Mouse (Mus musculus) forebrain, embryonic 12.5 days (tissue): ENCODE data around the gene Gm42906. TPM values are rescaled to one million over a fixed set of nuclear protein-coding genes. Genes with fewer than 3 reads are reported as not detected.

Source experiments
- ATAC-seq: fragments of 200-750 bp; cut with Nextera tagmentation; 2 replicates; pipeline ENCODE4 v1.8.0; 2017; ENCODE audit warnings: moderate TSS enrichment; ENCODE audit not compliant: low FRiP score
- H3K27ac ChIP-seq: fragments of 300-500 bp; sonication (generic); 2 replicates; pipeline ENCODE4 v1.5.1; 2016; ENCODE audit warnings: mild to moderate bottlenecking
- H3K27me3 ChIP-seq: fragments of 300-500 bp; sonication (generic); 2 replicates; pipeline ENCODE4 v1.6.1; 2016; ENCODE audit warnings: mild to moderate bottlenecking
- H3K36me3 ChIP-seq: fragments of 300-500 bp; sonication (generic); replicated peaks from 2 replicates; pipeline ENCODE4 v1.6.1; 2016; ENCODE audit warnings: mild to moderate bottlenecking
- H3K4me1 ChIP-seq: fragments of 300-500 bp; sonication (generic); 2 replicates; pipeline ENCODE4 v1.6.1; 2016
- H3K4me2 ChIP-seq: fragments of 300-500 bp; sonication (generic); 2 replicates; pipeline ENCODE4 v1.6.1; 2016; ENCODE audit warnings: mild to moderate bottlenecking, moderate library complexity
- H3K4me3 ChIP-seq: fragments of 300-500 bp; sonication (generic); replicated peaks from 2 replicates; pipeline ENCODE4 v1.5.1; 2016; ENCODE audit warnings: mild to moderate bottlenecking
- H3K9ac ChIP-seq: fragments of 300-500 bp; sonication (generic); 2 replicates; pipeline ENCODE4 v1.6.1; 2016; ENCODE audit warnings: mild to moderate bottlenecking
- H3K9me3 ChIP-seq: fragments of 300-500 bp; sonication (generic); 2 replicates; pipeline ENCODE4 v1.6.1; 2016
- WGBS: fragments of 180-500 bp; shearing (Covaris S2); methylation state at CpG from one replicate; pipeline ENCODE4 v1.1.7; 2016; 5-methylcytosine and 5-hydroxymethylcytosine counted together
- polyA plus RNA-seq: library from polyadenylated mRNA; unstranded; fragments of >200 nt; fragmentation: Nextera tagmentation; extraction: Ambion mirVana; gene quantifications from 2 replicates; pipeline ENCODE4 v1.2.1, GENCODE M21; 2016

Gene Gm42906
- polyA plus RNA-seq, 1 experiment from 2014 or later = not detected

DNA sequence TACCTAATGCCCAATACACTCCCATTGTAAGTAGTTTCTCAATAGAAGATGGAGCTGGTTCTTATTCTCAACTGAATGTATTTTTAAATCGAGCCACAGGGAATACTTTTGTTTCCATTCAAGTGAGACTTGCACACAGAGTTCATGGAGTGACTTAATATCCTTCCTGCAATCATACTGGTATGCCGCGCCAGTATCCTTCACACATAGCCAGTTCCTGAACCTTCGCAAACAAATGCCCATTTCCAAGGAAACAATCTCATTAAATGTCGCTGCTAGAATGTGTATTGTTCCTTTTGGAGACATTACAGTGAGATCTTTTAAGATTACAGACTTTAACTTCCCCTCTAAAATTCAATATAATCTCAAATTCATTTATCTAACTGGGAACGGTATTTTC, 239.3 kb downstream of the Gm42906 start:
- H3K9me3 ChIP-seq = no peaks in the 10 kb centered on the region
- H3K27me3 ChIP-seq = 0 out of 2 replicates have a peak, but pooled peaks cover 8% of the 10 kb centered on the region
- H3K27ac ChIP-seq = no peak overlapping the region
- no peak overlapping the region for H3K4me2 ChIP-seq
- no peaks in the 10 kb centered on the region for H3K36me3 ChIP-seq
- no peak overlapping the region for H3K4me3 ChIP-seq
- ATAC-seq = no peak
- 80% methylated on average over 6 of the region's 6 CpGs for WGBS
- H3K4me1 ChIP-seq = peaks cover 6% of the 10 kb centered on the region
- H3K9ac ChIP-seq = no peak overlapping the region

DNA sequence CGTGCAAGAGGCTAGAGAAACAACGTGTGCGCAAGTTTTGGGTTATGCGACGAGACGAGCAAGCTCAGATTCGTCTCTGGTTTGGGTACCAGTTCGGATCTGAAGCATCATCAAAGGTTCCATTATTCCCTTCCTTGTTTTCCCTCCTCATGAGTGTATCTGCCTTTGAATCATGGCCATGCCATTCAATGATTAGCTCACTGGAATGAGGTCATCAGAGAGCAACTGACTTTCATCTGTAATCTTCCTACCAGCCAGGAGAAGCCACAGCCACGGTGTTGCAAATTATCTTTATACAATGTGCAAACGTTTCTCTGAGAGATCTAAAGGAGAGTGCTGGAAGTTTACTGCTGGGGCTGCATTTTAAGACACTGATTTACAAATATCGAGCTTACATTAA, 240.6 kb downstream of the Gm42906 start:
- Histone ChIP-seq H3K9ac (no peak overlapping the region), H3K9me3 (no peaks in the 10 kb centered on the region), H3K4me3 (no peak overlapping the region), H3K4me2 (no peak overlapping the region), H3K36me3 (no peaks in the 10 kb centered on the region), H3K27ac (no peak overlapping the region), H3K27me3 (0 out of 2 replicates have a peak, but pooled peaks cover 8% of the 10 kb centered on the region), H3K4me1 (peaks cover 6% of the 10 kb centered on the region)
- ATAC-seq = no peak
- 76% methylated on average over 11 of the region's 11 CpGs for WGBS

DNA sequence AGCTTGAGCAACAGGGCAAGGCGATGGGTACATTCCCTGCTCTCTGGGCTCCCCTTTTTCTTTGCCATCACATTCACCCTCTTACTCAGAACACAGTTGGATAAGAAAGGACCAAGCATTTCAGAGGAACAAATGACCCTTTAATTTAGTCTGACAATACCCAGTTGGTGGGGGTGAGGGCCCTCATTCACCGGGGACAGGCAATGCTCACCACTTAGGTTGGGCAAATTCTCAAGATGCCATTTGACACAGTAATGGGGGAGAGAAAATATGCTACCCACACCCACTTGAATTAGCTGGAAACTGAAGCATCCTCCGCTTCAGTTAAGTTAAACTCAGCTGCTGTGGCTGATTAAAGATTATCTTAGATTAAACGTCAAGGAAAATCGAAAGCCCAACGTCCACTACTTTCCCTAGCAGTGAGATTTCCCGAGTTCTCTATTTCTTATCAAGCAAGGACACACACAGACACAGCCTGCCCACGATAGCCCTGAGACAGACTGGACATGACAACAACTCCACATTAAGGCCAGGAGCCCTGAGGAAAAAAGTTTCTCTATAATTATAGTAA, 242.6 kb downstream of the Gm42906 start:
- ATAC-seq = no peak
- Histone ChIP-seq H3K36me3 (no peaks in the 10 kb centered on the region), H3K4me2 (no peak overlapping the region), H3K27me3 (0 out of 2 replicates have a peak, but pooled peaks cover 8% of the 10 kb centered on the region), H3K4me3 (no peak overlapping the region), H3K9me3 (no peaks in the 10 kb centered on the region), H3K4me1 (peaks cover 6% of the 10 kb centered on the region), H3K9ac (no peak overlapping the region), H3K27ac (no peak overlapping the region)
- 79% methylated on average over 8 of the region's 8 CpGs for WGBS

DNA sequence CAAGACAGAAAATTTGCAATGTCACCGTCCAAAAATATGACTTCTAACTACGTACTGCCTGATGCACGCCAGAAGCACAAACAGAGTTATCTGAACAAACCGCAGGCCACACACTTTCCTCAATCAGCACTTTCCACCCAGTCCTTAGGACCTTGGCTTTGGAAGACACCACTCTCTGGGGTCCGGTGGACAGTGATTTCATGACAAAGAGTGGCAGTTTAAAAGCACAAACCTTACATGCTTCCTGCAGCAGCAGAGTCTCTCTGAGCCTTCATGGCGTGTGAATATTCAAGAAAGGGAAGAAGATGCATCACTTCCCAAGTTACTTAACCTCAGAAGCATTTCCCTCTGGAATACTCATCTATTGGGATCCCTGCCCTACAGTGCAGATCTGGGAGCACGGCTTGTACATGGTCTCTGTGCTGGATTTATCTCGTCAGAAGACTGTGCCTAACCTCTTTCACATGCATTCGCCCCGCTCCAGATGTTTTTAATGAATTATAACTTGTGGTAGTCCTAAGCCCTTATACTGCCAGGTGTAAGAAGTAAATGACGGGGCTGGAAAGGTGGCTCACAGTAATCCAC, 244.2 kb downstream of the Gm42906 start:
- Histone ChIP-seq H3K4me2 (no peak overlapping the region), H3K36me3 (no peaks in the 10 kb centered on the region)

DNA sequence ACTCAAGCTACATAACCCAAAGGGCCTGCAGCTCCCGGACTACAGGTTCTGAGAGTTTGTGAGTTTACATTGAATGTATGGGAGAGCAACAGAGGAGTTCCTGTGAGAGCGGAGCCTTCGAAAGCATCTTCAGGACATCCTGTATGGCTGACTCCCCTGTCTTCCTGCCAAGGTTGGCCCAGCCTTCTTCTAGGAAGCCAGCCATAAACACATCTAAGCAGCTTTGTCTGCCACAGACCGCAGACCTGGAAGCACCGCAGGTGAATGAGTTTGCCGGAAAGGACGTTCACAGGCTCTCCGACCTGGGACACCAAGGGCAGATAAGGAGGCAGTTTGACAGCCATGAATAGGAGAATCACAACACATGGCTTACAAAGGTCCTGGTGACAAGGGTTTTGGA, 246.7 kb downstream of the Gm42906 start:
- Histone ChIP-seq H3K36me3 (no peaks in the 10 kb centered on the region), H3K4me2 (no peak overlapping the region), H3K9me3 (no peaks in the 10 kb centered on the region), H3K4me1 (no peaks in the 10 kb centered on the region), H3K27ac (no peak overlapping the region), H3K27me3 (no peaks in the 10 kb centered on the region), H3K4me3 (no peak overlapping the region), H3K9ac (no peak overlapping the region)
- no peak for ATAC-seq
- 98% methylated on average over 8 of the region's 8 CpGs for WGBS

More for the DNA sequence above, 244.2 kb downstream of the Gm42906 start:
- Histone ChIP-seq H3K9ac (no peak overlapping the region), H3K4me1 (no peaks in the 10 kb centered on the region), H3K9me3 (no peaks in the 10 kb centered on the region), H3K27ac (no peak overlapping the region), H3K4me3 (no peak overlapping the region), H3K27me3 (no peaks in the 10 kb centered on the region)
- no peak for ATAC-seq
- 90% methylated on average over 11 of the region's 11 CpGs for WGBS

DNA sequence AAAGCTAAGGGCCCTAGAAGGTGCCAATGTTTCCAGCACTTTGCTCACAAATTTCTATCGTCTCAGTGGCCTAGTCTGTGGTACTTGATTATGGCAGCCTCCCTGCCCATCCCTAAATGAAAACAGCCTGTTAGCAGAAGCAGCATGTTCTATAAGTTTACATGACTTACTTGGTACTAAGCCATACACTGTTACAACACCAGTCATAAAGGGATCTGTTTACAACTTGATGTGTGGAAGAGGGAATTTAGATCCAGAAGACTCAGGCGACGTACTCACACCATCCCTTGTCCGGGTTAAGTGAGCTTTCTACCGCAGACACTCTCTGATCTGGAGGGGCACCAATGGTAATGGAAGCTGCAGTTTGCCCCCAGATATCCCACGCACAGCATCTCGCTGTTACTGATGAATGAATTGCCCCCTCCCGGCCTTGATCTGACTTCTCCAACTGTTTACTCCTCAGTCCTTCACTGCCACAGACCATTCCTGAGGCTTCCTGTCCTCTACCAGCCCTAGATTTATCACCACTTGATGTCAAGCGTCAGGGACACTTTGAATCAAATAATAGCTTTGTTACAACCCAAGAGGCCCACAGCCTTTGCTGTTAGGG, 247.7 kb downstream of the Gm42906 start:
- ATAC-seq = no peak
- Histone ChIP-seq H3K27me3 (no peaks in the 10 kb centered on the region), H3K36me3 (no peaks in the 10 kb centered on the region), H3K4me3 (no peak overlapping the region), H3K4me2 (no peak overlapping the region), H3K4me1 (no peaks in the 10 kb centered on the region), H3K9ac (no peak overlapping the region), H3K27ac (no peak overlapping the region), H3K9me3 (no peaks in the 10 kb centered on the region)
- 93% methylated on average over 9 of the region's 9 CpGs for WGBS

DNA sequence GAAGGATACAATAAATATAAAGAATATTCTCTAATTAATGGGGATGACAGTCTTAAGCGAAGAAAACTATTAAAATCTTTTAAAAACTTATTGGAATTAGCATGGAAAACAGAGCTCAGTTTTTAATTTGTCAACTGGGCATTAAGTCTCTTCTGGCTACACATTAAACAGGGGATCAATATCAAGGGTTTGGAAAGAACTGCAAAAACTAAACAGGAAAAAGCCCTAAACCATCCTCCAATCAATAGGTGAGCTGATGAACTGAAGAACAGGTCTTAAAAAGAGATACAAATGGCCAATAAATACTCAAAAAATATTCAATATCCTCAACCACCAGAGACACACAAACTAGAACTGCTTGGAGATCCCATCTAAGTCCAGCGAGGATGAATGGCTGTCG, 250.8 kb downstream of the Gm42906 start:
- H3K27me3 ChIP-seq = no peaks in the 10 kb centered on the region
- no peak for ATAC-seq

DNA sequence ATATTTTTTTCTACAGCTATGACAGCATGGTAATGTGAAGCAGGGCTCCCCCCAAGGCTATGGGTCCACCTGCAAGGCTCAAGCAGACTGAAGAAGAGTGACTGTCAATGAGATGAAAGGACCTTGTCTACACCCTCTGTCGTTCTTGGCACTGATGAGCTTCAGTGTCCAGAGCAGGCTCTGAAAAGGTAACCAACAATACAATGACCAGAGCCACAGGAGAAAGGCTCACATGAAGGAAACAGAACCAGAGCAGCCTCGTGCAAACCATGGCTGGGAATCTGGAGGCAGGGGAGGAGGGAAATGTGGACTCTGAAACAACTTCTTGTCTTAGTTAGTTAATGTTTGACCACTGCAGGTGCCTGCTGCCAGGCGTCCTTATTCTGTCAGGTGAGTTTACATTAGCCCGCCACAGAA, 252.1 kb downstream of the Gm42906 start:
- Histone ChIP-seq H3K9ac (no peak overlapping the region), H3K27ac (no peak overlapping the region), H3K9me3 (no peaks in the 10 kb centered on the region), H3K4me3 (no peak overlapping the region), H3K4me2 (no peak overlapping the region), H3K4me1 (no peaks in the 10 kb centered on the region), H3K36me3 (no peaks in the 10 kb centered on the region), H3K27me3 (no peaks in the 10 kb centered on the region)
- 69% methylated on average over 4 of the region's 4 CpGs for WGBS
- ATAC-seq = no peak

More for the DNA sequence above, 250.8 kb downstream of the Gm42906 start:
- 92% methylated on average over 3 of the region's 3 CpGs for WGBS
- Histone ChIP-seq H3K9me3 (no peaks in the 10 kb centered on the region), H3K4me2 (no peak overlapping the region), H3K4me3 (no peak overlapping the region), H3K4me1 (no peaks in the 10 kb centered on the region), H3K27ac (no peak overlapping the region), H3K36me3 (no peaks in the 10 kb centered on the region), H3K9ac (no peak overlapping the region)

DNA sequence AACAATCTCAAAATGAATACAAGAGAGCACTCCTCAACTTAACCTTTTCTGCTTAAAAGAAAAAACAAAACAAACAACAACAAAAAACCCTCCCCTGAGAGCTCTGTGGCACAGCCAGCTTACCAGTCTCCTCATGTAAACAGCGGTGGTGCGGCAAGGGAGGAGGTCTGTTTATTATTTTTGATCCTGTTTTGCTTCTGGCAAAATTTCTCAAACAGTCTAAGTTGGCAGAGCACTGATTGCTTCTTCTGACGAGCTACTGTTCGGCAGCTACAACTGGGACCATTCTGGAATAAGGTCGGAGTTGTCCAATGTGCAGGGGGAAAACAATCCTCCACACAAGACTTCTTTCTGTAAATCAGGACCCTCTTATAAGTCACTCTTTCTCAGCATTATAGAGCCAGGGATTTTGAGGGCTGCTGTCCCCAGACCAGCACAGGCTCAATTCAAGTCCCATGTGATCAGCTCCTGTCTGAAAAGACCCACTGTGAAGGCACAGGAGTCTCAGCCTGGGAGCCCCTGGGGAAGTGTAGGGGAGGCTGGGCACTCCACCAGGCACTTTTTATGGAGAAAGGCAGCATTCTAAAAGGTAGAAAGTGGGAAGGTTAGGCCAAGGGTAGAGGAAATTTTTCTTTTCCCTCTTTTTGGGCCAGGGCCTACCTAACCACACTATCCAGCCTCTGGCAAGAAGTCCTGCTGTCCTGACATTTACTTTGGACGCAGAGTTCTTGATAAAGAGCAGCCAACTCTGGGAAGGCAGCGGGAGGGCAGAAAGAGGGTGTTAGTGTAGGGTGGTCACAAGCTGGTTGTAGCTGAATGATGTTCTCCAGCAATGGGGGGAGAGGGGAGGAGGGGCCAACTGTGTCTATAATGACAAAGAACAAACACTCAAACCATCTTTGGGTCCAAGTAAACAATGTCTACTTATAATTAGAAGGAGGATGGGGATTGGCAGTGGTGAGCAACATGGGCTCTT, 253.2 kb downstream of the Gm42906 start:
- Histone ChIP-seq H3K9me3 (no peaks in the 10 kb centered on the region), H3K27ac (no peak overlapping the region), H3K9ac (no peak overlapping the region), H3K4me2 (no peak overlapping the region), H3K4me1 (no peaks in the 10 kb centered on the region), H3K27me3 (no peaks in the 10 kb centered on the region), H3K4me3 (no peak overlapping the region), H3K36me3 (no peaks in the 10 kb centered on the region)
- no peak for ATAC-seq
- 80% methylated on average over 7 of the region's 7 CpGs for WGBS

DNA sequence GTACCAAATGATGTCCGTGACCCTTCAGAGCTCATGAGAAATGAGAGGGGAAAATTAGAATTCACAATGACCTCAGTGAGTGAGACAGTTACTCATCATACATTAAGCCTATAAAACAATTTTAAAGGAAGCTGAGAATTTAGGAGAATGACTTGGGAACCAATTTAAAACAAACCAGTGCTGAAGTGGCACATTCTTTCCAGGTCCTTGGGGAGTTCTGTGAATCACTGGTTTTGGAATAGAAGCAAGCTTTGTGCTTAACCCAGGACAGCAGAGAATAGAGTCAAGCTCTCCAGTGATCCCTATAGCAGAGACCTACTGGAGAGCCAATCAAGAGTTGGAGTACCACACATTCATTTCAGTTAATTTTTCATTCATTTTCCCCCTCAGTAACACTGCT, 254.2 kb downstream of the Gm42906 start:
- no peaks in the 10 kb centered on the region for H3K36me3 ChIP-seq
- no peak overlapping the region for H3K4me3 ChIP-seq
- H3K9ac ChIP-seq = no peak overlapping the region
- H3K4me1 ChIP-seq = no peaks in the 10 kb centered on the region
- no peak overlapping the region for H3K27ac ChIP-seq
- H3K4me2 ChIP-seq = no peak overlapping the region
- ATAC-seq = no peak
- no peaks in the 10 kb centered on the region for H3K9me3 ChIP-seq
- no peaks in the 10 kb centered on the region for H3K27me3 ChIP-seq
- 96% methylated on average over 1 of the region's 1 CpGs for WGBS

DNA sequence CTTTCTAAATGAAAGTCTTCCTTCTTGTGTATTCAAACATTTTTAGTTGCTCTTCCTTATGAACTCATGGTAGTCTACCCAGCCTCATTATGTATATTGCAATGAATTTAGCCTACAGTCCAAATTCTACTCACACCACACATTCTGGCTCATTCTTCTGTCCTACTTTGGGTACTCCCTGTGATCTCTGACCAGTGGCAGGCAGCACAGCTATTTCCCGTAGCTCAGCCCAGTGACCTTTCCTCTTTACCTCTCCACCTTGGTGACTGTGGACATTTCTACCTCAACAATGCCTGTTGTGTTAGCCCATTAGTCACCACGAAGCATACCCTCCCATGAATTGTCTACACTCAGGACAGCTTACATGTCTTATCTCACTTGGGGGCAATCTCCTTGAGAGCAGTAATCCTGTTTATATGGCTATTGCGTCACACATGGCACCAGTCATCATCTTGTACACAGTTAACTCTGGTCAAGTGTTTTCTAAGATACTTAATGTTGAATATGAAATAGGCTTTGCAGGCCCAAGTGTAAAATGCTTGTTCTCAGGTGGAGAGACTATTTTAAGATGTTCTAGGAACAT, 257.7 kb downstream of the Gm42906 start:
- Histone ChIP-seq H3K4me1 (no peaks in the 10 kb centered on the region), H3K9ac (no peak overlapping the region), H3K4me2 (no peak overlapping the region), H3K36me3 (no peaks in the 10 kb centered on the region), H3K27me3 (no peaks in the 10 kb centered on the region), H3K4me3 (no peak overlapping the region), H3K27ac (no peak overlapping the region), H3K9me3 (no peaks in the 10 kb centered on the region)
- no peak for ATAC-seq
- WGBS = 86% methylated on average over 3 of the region's 3 CpGs

DNA sequence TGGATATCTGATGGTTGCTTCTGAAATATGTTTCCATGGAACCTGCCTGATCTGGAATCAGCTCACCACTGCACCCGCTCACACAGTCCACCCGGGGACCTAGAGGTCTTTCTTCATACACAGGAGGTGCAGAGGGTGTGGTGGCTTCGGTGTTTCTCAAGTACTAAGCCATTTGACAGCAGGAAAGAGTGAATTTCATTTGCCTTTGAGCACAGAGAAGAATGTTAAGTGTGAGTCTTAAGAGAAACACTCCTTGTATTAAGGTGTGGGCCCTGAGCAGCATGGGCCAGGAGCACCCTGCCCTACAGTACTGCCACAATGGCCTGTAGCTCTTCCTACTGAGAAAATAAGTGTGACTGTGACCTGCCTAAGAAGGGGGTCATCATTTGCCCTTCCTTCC, 259.8 kb downstream of the Gm42906 start:
- no peak for ATAC-seq
- no peak overlapping the region for H3K9ac ChIP-seq
- no peak overlapping the region for H3K4me3 ChIP-seq
- H3K36me3 ChIP-seq = no peaks in the 10 kb centered on the region
- H3K4me2 ChIP-seq = no peak overlapping the region
- H3K27ac ChIP-seq = no peak overlapping the region
- peaks cover 14% of the 10 kb centered on the region for H3K4me1 ChIP-seq
- no peaks in the 10 kb centered on the region for H3K9me3 ChIP-seq
- H3K27me3 ChIP-seq = no peaks in the 10 kb centered on the region
- 86% methylated on average over 3 of the region's 3 CpGs for WGBS
